In genomic region chr13:103711406-103712025, GRCm38 (mm10) we compare ENCODE assay signal across 8 mouse cellular contexts.
DNase-seq lines count a peak whose midpoint lies in the region; ATAC-seq and TF ChIP-seq lines count a peak whose summit lies in the region.

No protein-coding gene starts in this region.

- TF ChIP-seq POLR2A in cerebellum, adult 2 months (IDR thresholded peaks at IDR 0.05; ENCODE audit: borderline replicate concordance, insufficient read depth, low read length) = no peak

- H3K9me3 ChIP-seq in embryonic facial prominence, embryonic 13.5 days = no peaks in the 10 kb centered on the region

- H3K27me3 ChIP-seq in embryonic facial prominence, embryonic 13.5 days = no peaks in the 10 kb centered on the region
- H3K27me3 ChIP-seq in cerebellum, adult 2 months (ENCODE audit: control insufficient read depth, insufficient read depth, low read length) = no peaks in the 10 kb centered on the region

- peak; percentile 31 to 35 for DNase-seq in left cerebral cortex, adult 18-20 months (ENCODE audit: low spot score in 2 of 2)
- no peak for DNase-seq in left cerebral cortex, adult 9 months (ENCODE audit: low spot score in 2 of 2)
- peak; percentile 66 for DNase-seq in heart, postnatal 4 days
- peak; percentile 49 to 56 for DNase-seq in left cerebral cortex, postnatal 14 days (ENCODE audit: low spot score in 2 of 2)
- DNase-seq in right cerebral cortex, postnatal 25 days = peak; percentile 17
- no peak for DNase-seq in embryo, embryonic 10 days (ENCODE audit: low spot score)
- no peak for DNase-seq in cerebellum, adult 2 months

- TF ChIP-seq CTCF in cerebellum, adult 2 months (IDR thresholded peaks at IDR 0.05; ENCODE audit: borderline replicate concordance, insufficient read depth, low read depth, low read length) = no peak

- H3K9ac ChIP-seq in embryonic facial prominence, embryonic 13.5 days = no peak overlapping the region

- 0 out of 2 replicates have a peak, but pooled peaks have one; percentile 37 for ATAC-seq in embryonic facial prominence, embryonic 13.5 days (ENCODE audit: insufficient number of reproducible peaks, insufficient read depth, low FRiP score, low TSS enrichment, low read depth)

- H3K4me2 ChIP-seq in embryonic facial prominence, embryonic 13.5 days = peak overlapping the region; percentile 36

- H3K36me3 ChIP-seq in embryonic facial prominence, embryonic 13.5 days = no peaks in the 10 kb centered on the region

- H3K4me1 ChIP-seq in embryonic facial prominence, embryonic 13.5 days = peaks cover 20% of the 10 kb centered on the region
- no peaks in the 10 kb centered on the region for H3K4me1 ChIP-seq in cerebellum, adult 2 months (ENCODE audit: control insufficient read depth, insufficient read depth, low read length)

- intact Hi-C loops in left cerebral cortex, postnatal 14 days (cut with DNase I) = no loop called here

- no peak overlapping the region for H3K4me3 ChIP-seq in embryonic facial prominence, embryonic 13.5 days
- H3K4me3 ChIP-seq in cerebellum, adult 2 months (replicated peaks; ENCODE audit: insufficient read depth, low read depth, low read length) = no peak overlapping the region

- H3K27ac ChIP-seq in embryonic facial prominence, embryonic 13.5 days = peak overlapping the region; percentile 77
- no peak overlapping the region for H3K27ac ChIP-seq in cerebellum, adult 2 months (ENCODE audit: insufficient read depth, low read length)

- WGBS in embryonic facial prominence, embryonic 13.5 days = 19% methylated on average over 11 of the region's 11 CpGs
- 42% methylated on average over 11 of the region's 11 CpGs for WGBS in cerebellum, adult 2 months

Comparison
In these comparisons a context has a peak if more than half of its experiments do, and no peak if none do; other contexts are left out.
1. DNase-seq: peak in left cerebral cortex, adult 18-20 months (2 of 2), heart, postnatal 4 days (single experiment), left cerebral cortex, postnatal 14 days (2 of 2) and right cerebral cortex, postnatal 25 days (single experiment); none in left cerebral cortex, adult 9 months (0 of 2), embryo, embryonic 10 days (single experiment) and cerebellum, adult 2 months (0 of 2).